Mouse (Mus musculus): ENCODE results near the gene Med26.
A peak's percentile ranks its signal among the peaks of the same experiment; 100 is the strongest.

Med26 gene

DNA sequence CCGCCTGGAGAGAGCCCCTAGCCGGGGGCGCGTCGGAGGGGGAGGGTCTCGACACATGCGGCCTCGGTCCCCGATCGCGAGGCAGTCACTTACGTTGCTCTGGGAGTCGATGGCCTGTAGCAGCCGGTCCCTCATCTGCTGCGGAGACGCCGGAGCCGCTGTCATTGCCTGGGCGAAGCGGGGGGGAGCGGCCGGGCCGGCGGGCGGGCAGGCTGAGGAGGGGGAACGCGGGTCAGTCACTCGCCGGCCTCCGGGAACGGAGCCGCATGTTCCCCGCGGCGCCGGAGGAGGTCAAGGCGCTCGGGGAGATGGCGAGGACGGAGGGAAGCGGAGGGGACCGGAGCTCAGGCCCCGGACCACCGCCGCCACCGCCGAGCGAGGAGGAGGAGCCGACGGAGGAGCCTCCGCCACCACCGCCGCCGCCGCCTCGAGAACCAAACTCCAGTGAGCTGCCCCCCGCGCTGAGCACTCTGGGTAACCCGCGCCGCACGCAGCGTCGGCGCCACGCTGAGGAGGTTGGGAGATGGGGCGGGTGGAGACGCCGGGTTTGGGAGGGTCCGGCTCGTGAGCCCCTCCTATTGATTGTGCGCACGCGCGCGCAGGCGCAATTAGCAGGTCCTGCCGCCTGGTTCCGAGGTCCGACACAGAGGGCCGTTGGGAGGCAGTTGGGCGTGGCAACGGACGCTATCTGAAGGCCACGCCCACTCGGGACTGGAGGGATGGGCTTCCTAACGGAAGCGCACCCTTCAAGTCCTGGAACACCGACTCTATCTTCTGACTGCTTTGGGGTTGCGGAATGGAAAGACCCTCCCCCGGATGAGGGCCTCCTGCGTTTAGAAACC is at the start of gene Med26:
Gene Med26, minus strand, starts transcription at position 469 of the 842 bp plus-strand sequence.
- DNase-seq (ENCODE audit: low read depth, low spot score): peak; percentile 100

- no peak for DNase-seq (ENCODE audit: low read depth, low spot score)
Observed at GRCm38 (mm10) chr8:72590198-72590597, 42.1 kb upstream of the Med26 start.

DNA sequence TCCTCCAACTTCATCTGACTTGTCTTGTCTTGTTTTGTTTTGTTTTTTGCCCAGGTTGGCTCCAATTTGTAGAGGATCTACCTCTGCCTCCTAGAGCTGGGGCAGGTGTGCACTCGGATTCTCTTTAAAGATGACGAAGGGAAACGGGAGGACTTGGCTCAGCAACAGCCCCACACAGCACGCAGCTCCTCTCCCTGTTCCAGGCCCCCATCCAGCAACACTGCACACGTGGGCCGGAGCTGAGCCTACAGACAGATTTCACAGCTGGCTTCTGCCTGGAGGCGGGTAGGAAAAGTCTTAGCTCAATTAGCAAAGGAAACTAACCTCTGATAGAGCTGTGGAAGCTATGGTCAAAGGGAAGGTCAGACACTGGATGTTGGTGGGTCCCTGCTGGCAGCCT is 41.2 kb upstream of the Med26 start:
- no peak for DNase-seq (ENCODE audit: low read depth, low spot score)

- no peak for DNase-seq (ENCODE audit: low read depth, low spot score)
Observed at GRCm38 (mm10) chr8:72588865-72589264, 40.8 kb upstream of the Med26 start.

DNA sequence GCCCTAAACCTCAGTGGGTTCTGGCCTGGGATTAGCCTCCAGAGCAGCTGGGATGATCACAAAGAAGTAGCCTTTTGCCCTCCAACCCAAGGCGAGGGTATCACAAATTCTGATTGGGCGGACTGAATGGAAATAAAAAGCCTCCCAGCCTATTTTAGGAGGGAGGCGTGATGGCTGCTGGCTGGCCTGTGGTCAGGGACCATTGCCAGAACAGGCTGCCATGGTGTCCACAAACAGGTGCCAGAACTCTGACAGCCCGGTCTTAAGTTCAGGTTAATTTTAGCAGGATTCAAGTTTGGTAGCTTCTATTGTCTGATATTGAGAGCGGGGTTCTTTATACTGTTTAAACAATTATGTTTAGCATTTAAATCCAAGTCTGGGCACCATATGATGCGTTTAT is 39.7 kb upstream of the Med26 start:
- DNase-seq (ENCODE audit: low read depth, low spot score): no peak

DNA sequence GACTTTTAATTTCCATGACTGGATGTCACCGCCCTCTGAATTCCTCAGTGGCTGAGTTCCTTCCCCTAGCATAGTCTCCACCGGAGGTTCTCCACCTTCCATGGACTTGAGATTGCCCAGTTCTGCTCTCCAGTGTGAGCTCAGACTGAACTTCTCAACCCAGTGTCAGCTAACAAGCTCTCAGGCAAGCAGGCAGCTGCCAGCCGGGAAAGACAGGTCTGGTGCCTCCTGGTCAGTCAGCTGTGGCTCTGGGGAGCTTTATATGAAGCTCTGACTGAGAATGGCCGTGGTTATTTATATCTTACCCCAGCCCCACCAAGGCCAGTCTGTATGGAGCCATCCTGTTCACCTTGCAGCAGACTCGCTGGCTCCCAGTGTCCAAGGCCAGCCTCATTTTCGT is 36.3 kb upstream of the Med26 start:
- no peak for DNase-seq (ENCODE audit: low read depth, low spot score)

GRCm38 (mm10) chr8:72583056-72583771 is 35.1 kb upstream of the Med26 start:
- no peak for DNase-seq (ENCODE audit: low read depth, low spot score)

DNA sequence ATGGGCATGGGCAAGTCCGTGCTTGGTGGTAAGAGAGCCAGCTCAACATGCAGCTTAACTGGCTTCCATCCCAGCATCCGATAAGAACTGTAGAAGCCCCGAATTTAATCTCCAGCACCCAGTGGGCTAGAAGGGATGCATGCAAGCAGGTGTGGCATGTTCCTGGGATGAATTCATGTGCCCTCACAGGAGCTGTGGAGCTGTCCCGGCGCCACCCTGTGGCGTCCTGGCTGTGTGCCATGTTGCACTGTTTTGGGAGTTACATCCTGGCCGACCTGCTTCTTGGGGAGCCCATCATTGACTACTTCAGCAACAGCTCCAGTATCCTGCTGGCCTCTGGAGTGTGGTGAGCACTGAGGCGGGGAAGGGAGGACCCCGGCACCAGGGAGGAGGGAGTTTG is 31.3 kb upstream of the Med26 start:
- no peak for DNase-seq (ENCODE audit: low read depth, low spot score)

DNA sequence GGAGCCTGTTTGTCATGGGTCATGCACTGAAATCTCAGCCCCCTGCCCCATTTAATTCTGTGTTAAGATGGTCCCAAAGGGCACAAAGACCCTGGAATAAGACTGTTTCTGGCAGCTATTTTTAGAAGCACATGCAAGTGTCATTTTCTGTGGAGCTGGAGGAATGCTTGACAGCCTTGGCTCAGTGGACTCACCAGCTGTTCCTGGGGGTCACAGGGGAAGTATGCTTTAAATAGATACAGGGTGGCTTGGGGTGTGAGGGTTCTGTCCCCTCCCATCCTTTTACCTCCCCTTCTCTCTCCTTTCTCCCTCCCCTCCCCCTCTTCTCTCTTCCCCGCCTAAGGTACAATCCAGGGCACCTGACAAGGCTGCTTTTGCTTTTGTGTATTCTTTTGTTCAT is 29.9 kb upstream of the Med26 start:
- no peak for DNase-seq (ENCODE audit: low read depth, low spot score)

GRCm38 (mm10) chr8:72577266-72577665 is 29.2 kb upstream of the Med26 start:
- no peak for DNase-seq (ENCODE audit: low read depth, low spot score)

GRCm38 (mm10) chr8:72575915-72576314 is 27.8 kb upstream of the Med26 start:
- DNase-seq (ENCODE audit: low read depth, low spot score): no peak

DNA sequence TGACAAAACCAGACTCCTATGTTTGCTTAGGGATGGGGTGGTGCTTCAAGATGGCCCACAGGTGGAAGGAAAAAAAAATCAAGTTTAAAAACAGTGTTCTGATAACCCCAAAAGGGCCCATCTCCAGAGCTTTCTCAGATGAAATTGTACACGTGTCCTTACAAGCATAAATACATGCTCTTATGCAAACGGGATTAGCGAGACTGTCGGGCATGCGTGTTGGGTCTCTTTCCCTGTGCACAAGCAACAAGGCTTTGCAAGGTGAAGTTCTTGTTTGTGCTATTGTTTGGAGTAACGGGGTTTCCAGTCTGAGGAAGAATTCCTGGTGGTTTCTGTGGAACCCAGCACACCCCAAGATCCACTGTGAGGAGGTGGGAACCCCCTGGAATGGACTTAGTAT is 25.4 kb upstream of the Med26 start:
- no peak for DNase-seq (ENCODE audit: low read depth, low spot score)

- no peak for DNase-seq (ENCODE audit: low read depth, low spot score)
Observed at GRCm38 (mm10) chr8:72572507-72572906, 24.4 kb upstream of the Med26 start.

DNA sequence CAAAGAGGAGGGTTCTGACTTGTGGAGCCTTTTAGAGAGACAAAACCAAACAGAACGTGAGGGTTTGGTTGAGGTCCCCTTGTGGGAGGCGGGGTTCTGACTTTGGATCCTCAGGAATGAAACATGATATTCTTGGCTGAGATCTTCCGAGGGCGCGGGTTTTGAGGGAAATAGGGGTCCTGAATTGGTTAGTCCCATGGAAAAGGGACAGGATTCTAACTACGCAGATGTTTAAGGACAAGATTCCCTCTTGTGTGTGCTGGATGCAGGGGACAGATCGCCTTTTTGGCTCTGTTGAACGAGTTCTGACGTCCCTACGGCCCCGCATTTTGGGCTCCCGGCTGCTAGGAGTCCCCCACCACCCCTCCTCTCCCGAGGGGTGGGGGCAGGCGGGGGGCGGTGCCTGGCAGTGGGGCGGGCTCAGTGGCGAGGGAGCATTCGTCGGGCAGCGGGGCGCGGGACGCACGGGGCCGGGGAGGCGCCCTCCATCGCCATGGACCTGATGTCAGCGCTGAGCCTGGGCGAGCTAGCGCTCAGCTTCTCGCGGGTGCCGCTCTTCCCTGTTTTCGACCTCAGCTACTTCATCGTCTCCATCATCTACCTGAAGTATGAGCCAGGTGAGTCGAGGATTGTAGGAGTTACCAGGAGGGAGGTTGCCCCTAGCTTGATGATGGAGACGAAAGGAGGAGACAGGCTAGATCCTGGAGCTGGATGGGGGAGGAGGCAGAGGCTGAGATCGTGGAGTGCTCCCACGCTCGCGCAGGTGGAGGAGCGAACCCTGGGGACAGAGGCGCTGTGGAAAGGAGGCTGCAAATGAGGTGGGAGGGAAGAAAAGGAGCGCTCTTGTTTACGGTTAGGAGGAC is 23.8 kb upstream of the Med26 start, which contains the start of gene Tmem38a:
Gene Tmem38a, plus strand, starts transcription at position 445 of the 863 bp plus-strand sequence.
- no peak for DNase-seq (ENCODE audit: low read depth, low spot score)

- DNase-seq (ENCODE audit: low read depth, low spot score): peak; percentile 99
Observed at GRCm38 (mm10) chr8:72570633-72571610, 22.9 kb upstream of the Med26 start, which contains the start of gene Smim7. Gene Smim7, minus strand, starts transcription at chr8:72571088.

DNA sequence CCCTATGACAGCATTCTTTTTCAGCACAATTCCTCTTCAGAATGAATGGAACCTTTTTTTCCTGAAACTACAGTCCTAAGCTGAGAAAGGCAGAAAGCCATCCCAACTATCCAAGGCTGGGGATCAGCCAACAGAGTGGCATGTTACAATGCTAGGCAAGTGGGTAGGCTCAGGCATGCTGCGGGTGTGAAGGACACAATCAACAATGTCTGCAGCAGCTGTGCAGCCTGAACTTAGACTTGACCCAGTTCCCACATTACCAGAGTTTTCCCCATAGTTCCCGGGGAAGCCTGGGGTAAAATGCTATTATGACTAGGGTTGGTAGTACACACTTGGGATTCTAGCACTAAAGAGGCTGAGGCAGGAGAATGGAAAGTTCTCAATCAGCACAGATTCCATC is 17.9 kb upstream of the Med26 start:
- no peak for DNase-seq (ENCODE audit: low read depth, low spot score)

DNA sequence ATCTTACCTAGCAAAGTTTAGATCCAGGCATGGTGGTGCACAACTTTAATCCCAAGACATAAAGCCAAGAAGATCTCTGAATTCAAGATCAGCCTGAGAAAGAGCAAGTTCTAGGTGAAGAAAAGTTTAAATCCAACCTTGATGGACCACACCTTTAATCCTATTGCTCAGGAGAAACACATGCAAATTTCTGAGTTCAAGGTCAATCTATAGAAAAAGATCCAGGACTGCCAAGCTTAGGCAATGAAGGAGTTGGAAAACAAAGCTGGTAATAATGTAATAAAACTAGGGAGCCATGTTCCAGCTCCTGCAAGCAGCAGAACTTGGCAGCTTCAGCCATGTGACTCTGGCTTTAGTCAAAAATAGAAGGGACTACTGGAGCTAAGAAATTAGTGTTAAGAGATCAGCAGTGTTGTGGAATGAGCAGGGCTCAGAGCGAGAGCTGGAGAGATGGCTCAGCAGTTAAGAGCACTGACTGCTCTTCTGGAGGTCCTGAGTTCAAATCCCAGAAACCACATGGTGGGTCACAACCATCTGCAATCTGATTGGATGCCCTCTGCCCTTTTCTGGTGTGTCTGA is 13.1 kb upstream of the Med26 start:
- no peak for DNase-seq (ENCODE audit: low read depth, low spot score)

DNA sequence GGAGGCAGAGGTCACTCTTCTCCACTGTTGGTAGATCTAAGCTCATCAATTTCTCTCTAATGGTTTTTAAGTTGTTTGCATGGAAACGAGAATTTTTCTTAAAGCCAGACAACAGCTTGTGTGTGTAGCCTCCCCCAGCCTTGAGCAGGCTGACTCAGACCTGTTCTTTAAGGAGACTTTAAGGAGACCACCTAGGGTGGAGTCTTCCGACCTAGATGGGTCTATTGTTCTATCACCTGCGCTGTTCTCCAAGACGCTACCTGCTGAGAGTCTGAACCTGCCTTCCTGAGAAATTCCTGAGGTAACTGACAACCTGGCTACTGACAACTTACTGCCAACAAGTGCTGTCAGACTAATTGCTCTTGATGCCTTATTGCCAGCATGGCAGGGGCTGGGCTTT is 7.7 kb upstream of the Med26 start:
- DNase-seq (ENCODE audit: low read depth, low spot score): peak; percentile 34

- no peak for DNase-seq (ENCODE audit: low read depth, low spot score)
Observed at GRCm38 (mm10) chr8:72549314-72549892, 1.3 kb upstream of the Med26 start.

Measured in WW6 (cell line).